Mouse (Mus musculus) myocyte (in vitro differentiated cells): ENCODE data around the gene Armc3.

Source experiments
- CEBPB ChIP-seq: IDR thresholded peaks from 2 replicates; pipeline ENCODE4 v1.6.1; 2011; ENCODE audit warnings: mild to moderate bottlenecking, moderate library complexity; ENCODE audit not compliant: poor library complexity, insufficient read depth, severe bottlenecking
- E2F4 ChIP-seq: IDR thresholded peaks from one replicate; pipeline ENCODE4 v1.6.1; 2011; ENCODE audit warnings: mild to moderate bottlenecking, control low read depth, moderate library complexity; ENCODE audit not compliant: insufficient read depth
- MAX ChIP-seq: IDR thresholded peaks from one replicate; pipeline ENCODE4 v1.6.1; 2011; ENCODE audit warnings: low read depth, mild to moderate bottlenecking, control low read depth
- MYOG ChIP-seq, 3 experiments: IDR thresholded peaks; one replicate each; pipeline ENCODE4 v1.6.1; 2011; ENCODE audit warnings: control low read depth in 2 of 3, low read depth in 2 of 3, mild to moderate bottlenecking in 2 of 3; ENCODE audit not compliant: insufficient read length in 2 of 3, control insufficient read depth in 1 of 3, insufficient read depth in 1 of 3
- POLR2A ChIP-seq: IDR thresholded peaks from one replicate; pipeline ENCODE4 v1.6.1; 2011; ENCODE audit warnings: low read depth, mild to moderate bottlenecking, control low read depth, moderate library complexity; ENCODE audit not compliant: insufficient read length
- REST ChIP-seq: IDR thresholded peaks from one replicate; pipeline ENCODE4 v1.6.1; 2011; ENCODE audit warnings: mild to moderate bottlenecking, control low read depth, moderate library complexity; ENCODE audit not compliant: insufficient read depth, insufficient read length
- SRF ChIP-seq: IDR thresholded peaks from one replicate; pipeline ENCODE4 v1.6.1; 2011; ENCODE audit warnings: low read depth; ENCODE audit not compliant: control insufficient read depth, insufficient read length
- TCF12 ChIP-seq: IDR thresholded peaks from one replicate; pipeline ENCODE4 v1.6.1; 2011; ENCODE audit warnings: mild to moderate bottlenecking, control low read depth; ENCODE audit not compliant: poor library complexity, insufficient read depth, severe bottlenecking
- USF1 ChIP-seq: IDR thresholded peaks from one replicate; pipeline ENCODE4 v1.6.1; 2011; ENCODE audit warnings: low read depth, mild to moderate bottlenecking, control low read depth, moderate library complexity

- TF ChIP-seq MYOG (IDR thresholded peaks at IDR 0.05; ENCODE audit: control insufficient read depth in 1 of 3, insufficient read depth in 1 of 3, insufficient read length in 2 of 3, low read depth in 2 of 3) (no peak), E2F4 (no peak), POLR2A (no peak), SRF (no peak), CEBPB (no peak), TCF12 (no peak), USF1 (no peak), REST (no peak), MAX (no peak)
Measured at GRCm38 (mm10) chr2:19235193-19235592, 36.1 kb downstream of the Armc3 start.
